Mouse (Mus musculus): Measurements from ENCODE around the gene Vezt.

DNA sequence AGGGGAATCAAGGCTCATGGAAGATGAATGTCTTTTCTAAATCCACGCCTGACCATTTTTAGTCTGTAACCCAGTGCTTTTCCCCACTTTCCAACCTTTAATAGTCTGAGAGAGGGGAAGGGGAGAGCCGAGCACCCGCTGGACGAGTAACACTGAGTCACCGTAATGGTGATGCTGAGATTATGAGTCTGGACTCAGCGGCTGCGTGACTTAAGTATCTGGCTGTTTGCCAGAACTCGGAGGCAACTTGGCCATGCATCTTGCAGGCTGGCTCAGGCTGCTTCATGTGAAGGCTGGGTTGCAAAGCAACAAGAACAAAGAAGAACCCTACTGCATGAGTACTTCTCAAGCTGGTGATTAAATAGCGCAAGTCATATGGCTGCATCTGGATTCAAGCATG, 101.6 kb downstream of the Vezt start:
- TF ChIP-seq ZNF384 (IDR thresholded peaks at IDR 0.05; ENCODE audit: low read depth, low read length): no peak
- no peak for TF ChIP-seq HCFC1 (IDR thresholded peaks at IDR 0.05; ENCODE audit: borderline replicate concordance, insufficient read depth, low read length)
